Mouse (Mus musculus): ENCODE data around the gene Tmem82. TPM values are rescaled to one million over a fixed set of nuclear protein-coding genes. Genes with fewer than 3 reads are reported as not detected.

Gene Tmem82
- polyA plus RNA-seq, 1 experiment from 2014 or later = 0.30 TPM

Other genes with a start within 250 kb of the Tmem82 start
- gene Clcnka, start 219.9 kb downstream of the Tmem82 start, polyA plus RNA-seq (2014; fragmentation: Nextera tagmentation; extraction: Ambion mirVana) = 0.14 and 0.42 TPM in 2 replicates
- gene Clcnkb, start 202.6 kb downstream of the Tmem82 start, polyA plus RNA-seq (2014; fragmentation: Nextera tagmentation; extraction: Ambion mirVana) = 0.90 and 1.0 TPM in 2 replicates
- 155 and 275 TPM in 2 replicates for gene Hspb7, start 197.9 kb downstream of the Tmem82 start, polyA plus RNA-seq (2014; fragmentation: Nextera tagmentation; extraction: Ambion mirVana)
- gene Srarp, start 182.5 kb downstream of the Tmem82 start, polyA plus RNA-seq (2014; fragmentation: Nextera tagmentation; extraction: Ambion mirVana) = not detected in 2 replicates
- gene Zbtb17, start 174.0 kb downstream of the Tmem82 start, polyA plus RNA-seq (2014; fragmentation: Nextera tagmentation; extraction: Ambion mirVana) = 19.1 and 21.3 TPM in 2 replicates
- gene Spen, start 80.0 kb downstream of the Tmem82 start, polyA plus RNA-seq (2014; fragmentation: Nextera tagmentation; extraction: Ambion mirVana) = 7.5 TPM in 2 replicates
- 53.9 and 64.0 TPM in 2 replicates for gene Fblim1, start 12.5 kb downstream of the Tmem82 start, polyA plus RNA-seq (2014; fragmentation: Nextera tagmentation; extraction: Ambion mirVana)
- gene Slc25a34, start 5.2 kb upstream of the Tmem82 start, polyA plus RNA-seq (2014; fragmentation: Nextera tagmentation; extraction: Ambion mirVana) = not detected in 2 replicates
- 3.5 and 3.9 TPM in 2 replicates for gene Plekhm2, start 46.3 kb upstream of the Tmem82 start, polyA plus RNA-seq (2014; fragmentation: Nextera tagmentation; extraction: Ambion mirVana)
- 1.5 TPM in 1 of 2 replicates, not detected in the other for gene Rsc1a1, start 67.0 kb upstream of the Tmem82 start, polyA plus RNA-seq (2014; fragmentation: Nextera tagmentation; extraction: Ambion mirVana)
- gene Ddi2, start 104.8 kb upstream of the Tmem82 start, polyA plus RNA-seq (2014; fragmentation: Nextera tagmentation; extraction: Ambion mirVana) = 13.5 and 13.7 TPM in 2 replicates
- 0.80 and 1.0 TPM in 2 replicates for gene Agmat, start 128.0 kb upstream of the Tmem82 start, polyA plus RNA-seq (2014; fragmentation: Nextera tagmentation; extraction: Ambion mirVana)
- 3.2 and 4.3 TPM in 2 replicates for gene Dnajc16, start 172.3 kb upstream of the Tmem82 start, polyA plus RNA-seq (2014; fragmentation: Nextera tagmentation; extraction: Ambion mirVana)
- 15.4 and 17.5 TPM in 2 replicates for gene Casp9, start 175.0 kb upstream of the Tmem82 start, polyA plus RNA-seq (2014; fragmentation: Nextera tagmentation; extraction: Ambion mirVana)
- not detected in 2 replicates for gene Cela2a, start 207.5 kb upstream of the Tmem82 start, polyA plus RNA-seq (2014; fragmentation: Nextera tagmentation; extraction: Ambion mirVana)
- gene Ctrc, start 227.7 kb upstream of the Tmem82 start, polyA plus RNA-seq (2014; fragmentation: Nextera tagmentation; extraction: Ambion mirVana) = not detected in 2 replicates

All from heart, embryonic 11.5 days (tissue).